Mouse (Mus musculus): Measurements from ENCODE around the gene Sf3a1.
"Not testable (repeated sequence)": the region's sequence is repeated elsewhere in the genome, so short reads cannot be mapped to it uniquely, and the experiment has no call there.

Sf3a1 gene

DNA sequence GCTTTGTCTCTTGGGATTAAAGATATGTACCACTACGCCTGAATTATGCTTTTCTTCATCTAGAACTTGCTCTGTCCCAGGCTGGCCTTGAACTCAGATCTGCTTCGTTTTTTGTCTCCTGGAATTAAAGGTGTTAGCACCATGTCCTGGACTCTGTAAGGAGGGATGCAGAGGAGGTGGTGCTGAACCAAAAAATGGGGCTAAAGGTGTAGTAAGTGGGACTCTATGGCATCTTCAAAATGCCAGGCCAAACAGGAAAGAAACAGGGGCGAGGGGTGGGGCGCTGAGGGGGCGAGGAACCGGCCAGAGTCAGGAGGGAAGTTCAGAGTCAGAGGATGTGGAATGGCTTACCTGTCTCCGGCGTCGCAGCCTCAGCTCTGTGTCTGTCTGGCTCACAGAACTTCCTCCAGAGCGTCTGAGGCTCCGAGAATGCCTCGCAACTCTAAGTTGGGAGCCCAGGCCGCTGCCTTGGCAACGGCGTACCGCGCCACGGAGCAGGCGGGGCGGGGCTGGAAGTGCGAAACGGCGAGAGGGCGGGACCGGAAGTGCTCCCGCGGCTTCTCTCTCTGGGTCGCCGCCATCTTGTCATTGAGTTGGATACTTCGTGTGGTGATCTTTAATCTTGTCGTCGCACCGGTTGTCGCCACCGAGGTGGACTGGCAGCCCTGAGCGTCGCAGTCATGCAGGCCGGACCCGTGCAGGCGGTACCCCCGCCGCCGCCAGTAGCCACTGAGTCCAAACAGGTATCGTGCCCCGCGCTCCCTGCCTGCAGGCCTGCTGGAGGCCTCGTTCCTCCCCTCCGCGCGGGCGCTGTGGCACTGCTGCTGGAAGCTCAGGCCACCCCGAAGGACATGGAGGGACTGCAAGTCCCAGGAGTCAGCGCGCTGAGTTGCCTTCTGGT lies at the start of gene Sf3a1, which contains the start of gene Ccdc157:
Sf3a1 (plus strand) TSS at position 543 of the 901 bp plus-strand sequence.
Ccdc157 (minus strand) TSS at position 486 of the 901 bp plus-strand sequence.
- DNase-seq = peak; percentile 92

DNA sequence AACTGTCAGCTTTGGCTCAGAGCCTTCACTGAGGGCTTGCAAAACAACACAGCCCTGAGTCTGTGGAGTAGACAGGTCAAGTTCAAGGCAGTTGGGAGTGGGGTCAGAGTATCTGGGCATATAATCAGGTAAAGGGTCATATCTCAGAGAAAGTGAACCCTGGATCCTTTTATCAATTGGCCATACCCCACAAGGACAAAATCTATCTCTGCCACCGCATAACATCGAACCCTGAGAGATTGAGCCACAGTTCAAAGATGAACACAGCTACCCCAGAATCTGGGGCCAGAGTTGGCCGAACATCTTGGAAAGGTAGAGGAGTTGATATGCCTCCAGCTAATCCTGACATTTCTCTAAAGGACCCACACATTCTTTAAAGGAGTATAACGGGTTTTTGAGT lies 48.1 kb upstream of the Sf3a1 start:
- no peak for DNase-seq

DNA sequence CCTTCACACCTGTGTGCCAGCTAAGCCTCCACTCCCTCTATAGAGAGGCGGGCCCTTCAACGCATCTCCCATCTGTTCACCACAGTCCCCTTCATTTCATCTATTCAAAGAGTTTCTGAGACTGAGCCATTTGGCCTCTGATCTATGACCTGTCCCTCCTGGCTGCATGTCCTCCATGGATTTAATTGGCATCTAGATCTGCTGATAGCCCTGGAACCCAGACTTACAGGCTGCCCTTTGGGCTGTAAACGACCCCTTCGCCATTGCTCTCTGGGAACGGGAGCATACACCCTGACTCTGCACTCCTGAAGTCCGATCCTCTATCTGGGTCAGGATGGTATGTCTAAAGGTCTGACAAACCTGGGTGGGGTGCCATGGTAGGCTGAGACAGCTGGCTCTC lies 47.3 kb upstream of the Sf3a1 start:
- DNase-seq = no peak

DNA sequence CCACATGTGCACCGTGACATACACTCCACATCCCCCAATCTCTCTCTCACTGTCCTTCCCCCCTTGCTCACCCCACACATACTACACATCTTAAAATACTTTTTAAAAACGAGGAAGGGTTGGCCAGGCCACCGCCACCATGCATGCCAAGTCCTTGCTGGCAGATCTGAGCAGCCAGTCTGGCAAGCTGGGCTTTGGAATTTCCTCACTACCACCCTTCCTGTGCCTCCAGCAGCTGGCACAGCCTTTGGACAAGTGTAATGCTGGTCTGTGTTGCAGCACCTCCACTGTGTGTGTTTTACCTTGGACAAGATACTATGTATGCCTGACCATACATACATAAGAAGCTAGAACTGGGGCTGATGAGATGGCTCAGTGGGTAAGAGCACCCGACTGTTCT lies 46.7 kb upstream of the Sf3a1 start:
- DNase-seq = no peak

DNA sequence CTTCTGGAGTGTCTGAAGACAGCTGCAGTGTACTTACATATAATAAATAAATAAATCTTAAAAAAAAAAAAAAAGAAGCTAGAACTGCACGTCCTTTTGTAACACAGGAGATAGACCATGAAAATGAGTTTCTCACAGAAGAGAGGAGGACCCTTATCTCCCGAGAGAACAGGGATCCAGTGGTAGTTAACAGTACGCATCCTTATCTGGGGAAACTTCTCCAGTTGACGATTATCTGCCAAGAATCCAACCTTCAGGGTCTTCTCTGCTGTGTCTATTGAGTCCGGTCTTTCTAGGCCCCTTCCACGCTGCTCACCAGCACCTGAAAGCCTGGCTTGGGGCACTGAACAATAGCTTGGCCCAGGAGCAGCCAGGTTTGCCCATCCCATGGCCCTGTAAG lies 46.2 kb upstream of the Sf3a1 start:
- DNase-seq = no peak

DNA sequence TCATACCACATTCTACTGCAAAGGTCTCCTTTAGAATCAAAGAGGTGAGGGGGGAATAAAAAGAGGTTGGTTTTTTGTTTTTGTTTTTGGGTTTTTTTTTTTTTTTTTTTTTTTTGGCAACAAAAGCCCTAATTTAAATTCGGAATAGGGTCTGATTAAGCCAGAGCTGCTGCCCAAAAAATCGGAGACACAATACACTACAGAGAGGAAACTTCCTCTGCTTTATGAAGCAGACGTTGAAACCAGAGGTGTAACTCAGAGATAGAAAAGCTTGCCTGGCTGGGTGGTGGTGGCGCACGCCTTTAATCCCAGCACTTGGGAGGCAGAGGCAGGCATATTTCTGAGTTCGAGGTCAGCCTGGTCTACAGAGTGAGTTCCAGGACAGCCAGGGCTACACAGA lies 45.6 kb upstream of the Sf3a1 start:
- DNase-seq = not testable (repeated sequence)

DNA sequence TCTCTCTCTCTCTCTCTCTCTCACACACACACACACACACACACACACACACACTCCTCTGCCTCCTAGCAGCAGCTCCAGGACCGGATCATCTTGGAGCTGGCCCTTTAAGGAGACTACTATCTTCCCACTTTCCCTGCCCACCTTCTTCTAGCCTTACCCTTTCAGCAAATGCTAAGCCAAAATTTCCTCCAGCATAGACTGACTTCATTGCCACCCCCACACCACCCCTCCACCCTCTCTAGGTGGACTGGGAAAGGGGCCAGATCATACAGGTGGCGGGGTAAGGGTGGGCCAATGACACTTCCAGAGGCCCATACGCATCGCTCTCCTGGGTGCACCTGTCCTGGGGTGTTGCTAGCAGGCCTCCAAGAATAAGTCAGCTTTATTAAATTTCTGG lies 44.7 kb upstream of the Sf3a1 start:
- DNase-seq = no peak

DNA sequence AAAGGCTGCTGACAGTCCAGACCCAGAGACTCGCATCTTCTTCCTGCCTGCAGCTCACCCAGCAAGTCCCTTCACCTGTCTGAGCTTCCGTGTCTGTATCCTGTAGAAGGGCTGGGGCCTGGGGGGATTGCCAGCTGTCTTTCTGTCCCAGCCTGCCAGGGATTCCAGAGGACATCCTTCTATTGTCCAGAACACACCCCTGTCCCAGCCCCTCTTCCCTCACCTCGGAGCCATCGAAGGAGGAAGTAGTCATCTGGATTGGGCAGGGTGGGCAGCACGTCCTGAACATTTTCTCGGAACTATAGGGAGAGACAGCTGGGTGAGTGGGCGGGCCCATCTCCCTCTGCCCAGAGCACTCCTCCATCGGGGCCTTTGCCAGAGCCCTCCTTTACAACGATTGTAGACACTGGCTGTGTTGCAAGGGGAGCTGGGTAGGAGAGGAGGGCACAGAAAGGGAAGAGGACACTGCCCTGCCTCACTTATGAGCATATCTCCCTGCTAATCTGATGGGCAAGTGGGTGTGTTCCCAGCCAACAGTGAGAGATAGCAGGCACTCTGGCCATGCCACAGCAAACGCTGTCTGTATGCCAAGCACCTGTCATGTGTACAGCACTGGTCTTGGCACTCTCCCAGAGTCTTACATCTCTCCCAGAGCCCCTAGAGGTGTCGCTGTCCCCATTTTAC lies 43.5 kb upstream of the Sf3a1 start:
- no peak for DNase-seq

DNA sequence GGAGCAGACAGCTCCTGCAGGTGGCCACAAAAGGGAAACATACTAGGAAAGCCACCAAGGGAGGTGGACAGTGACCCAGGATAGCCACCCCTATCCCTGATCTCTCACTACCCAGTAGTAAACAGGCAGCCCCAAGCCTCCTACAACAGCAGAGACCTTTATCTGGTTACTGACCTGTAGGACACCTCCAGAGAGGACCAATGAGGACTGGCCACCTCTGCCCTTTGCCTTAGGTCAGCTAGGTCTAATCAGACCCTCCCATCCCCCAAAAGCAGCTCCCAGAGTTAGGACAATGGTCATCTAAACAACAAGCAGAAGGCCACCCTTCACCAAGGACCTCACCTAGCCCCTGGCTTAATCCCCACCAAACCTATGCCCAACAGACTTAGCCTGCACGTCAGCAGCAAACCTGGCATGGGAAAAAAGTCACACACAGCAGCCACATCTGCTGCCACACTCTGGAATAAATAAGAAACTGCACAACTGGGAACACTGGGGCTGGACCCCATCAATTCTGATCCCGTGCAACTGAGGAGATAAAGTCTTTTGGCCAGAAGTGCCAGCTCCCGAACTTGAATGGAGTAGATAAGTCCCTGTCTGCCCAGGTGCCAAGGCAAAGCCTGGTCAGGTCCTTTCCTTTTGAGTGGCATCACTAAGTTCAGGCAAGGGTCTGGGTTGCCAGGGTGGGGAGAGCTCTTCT lies 42.6 kb upstream of the Sf3a1 start:
- DNase-seq = no peak

DNA sequence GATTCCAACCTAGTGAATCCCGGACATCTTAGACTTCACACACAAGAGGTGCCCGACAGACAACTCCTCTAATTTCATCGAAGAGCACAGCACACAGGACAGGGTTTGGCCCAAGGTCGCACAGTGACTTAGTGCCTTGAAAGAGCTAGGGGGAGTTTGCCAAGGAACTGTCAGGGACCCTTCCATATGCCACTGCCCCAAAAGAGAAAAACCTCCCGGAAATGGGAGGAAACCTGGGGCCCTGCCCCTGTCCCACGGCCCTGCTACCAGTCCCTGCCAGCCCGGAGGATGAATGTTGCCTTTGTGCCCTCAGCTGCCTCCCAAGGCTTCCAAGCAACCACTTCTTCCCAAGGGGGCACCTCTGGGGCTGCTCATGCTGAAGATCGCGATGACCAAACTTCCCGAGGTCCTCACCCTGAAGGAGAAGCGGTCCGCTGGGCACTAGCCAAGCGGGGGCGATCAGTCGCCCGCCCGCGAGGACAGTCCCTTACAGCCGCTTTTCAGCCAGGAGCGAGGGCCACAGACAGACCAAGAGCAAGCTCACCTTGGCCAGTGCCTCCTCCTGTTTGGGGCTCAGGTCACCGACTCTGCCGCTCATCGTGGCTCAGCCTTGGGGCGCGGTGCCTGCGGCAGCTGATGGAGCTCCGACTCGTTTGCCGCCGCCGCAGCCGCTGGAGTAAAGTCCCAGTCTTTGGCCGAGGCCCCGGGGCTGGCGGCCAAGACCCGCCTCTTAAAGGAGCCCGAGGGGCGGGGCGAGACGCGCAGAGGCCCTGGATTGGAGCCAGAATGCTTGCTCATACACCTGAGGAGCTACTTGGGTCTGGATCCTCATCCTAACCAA lies 41.8 kb upstream of the Sf3a1 start:
- DNase-seq = peak; percentile 77

DNA sequence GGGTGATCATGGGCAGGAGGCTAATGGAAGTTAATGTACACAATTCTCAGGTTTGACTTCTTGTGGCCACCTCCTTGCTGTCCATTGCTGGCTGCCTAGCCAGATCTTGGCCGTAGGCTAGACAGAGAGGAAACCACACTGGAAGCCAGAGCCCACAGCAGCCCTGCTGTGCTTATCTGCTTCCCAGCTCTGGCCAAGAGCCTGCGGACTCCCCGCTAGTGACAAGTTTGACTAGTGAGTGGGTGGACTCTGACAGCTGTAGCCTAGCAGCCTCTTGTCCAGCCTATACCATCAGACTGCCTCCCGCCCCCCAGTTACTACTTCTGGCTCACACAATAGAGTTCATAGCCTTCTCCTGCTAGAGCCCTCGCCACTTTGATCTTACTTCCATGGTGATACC lies 40.5 kb upstream of the Sf3a1 start:
- no peak for DNase-seq

DNA sequence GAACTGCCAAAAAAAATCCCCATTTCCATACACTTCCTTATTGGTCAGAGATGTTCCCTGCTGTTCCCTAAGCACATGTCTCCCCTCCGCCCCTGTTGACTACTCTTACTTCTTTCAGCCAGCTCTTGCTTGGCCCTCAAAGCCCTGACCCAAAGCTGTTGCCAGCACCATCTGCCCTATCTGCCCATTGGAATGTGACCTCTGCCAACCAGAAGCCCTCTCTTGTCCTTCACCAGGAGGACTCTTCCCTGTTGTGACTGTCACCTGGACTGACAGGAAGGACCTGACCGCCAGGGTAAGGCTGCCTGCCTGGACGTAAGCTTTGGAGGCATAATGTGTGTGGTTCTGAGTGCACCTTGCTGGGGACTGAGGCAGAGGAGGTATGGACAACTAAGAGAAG lies 38.5 kb upstream of the Sf3a1 start:
- no peak for DNase-seq

DNA sequence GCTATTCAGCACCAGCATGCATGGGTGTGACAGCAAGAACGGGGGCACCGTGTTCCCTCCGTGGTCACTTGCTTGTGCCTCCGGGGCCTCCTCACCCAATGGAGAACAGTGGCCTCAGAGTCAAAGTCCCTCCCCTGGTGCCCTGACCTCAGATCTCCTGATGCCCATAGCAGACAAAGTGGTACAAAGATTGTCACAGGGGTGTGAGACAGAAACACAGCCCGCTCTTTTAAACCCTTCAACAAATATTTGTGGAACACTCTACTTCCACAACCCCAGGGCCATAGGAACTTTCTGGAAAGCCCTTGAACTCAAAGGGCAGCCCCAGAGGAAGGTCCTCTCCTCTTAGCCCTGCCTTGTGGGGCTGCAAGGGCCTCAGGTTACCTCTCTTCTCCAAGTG lies 37.9 kb upstream of the Sf3a1 start:
- no peak for DNase-seq

DNA sequence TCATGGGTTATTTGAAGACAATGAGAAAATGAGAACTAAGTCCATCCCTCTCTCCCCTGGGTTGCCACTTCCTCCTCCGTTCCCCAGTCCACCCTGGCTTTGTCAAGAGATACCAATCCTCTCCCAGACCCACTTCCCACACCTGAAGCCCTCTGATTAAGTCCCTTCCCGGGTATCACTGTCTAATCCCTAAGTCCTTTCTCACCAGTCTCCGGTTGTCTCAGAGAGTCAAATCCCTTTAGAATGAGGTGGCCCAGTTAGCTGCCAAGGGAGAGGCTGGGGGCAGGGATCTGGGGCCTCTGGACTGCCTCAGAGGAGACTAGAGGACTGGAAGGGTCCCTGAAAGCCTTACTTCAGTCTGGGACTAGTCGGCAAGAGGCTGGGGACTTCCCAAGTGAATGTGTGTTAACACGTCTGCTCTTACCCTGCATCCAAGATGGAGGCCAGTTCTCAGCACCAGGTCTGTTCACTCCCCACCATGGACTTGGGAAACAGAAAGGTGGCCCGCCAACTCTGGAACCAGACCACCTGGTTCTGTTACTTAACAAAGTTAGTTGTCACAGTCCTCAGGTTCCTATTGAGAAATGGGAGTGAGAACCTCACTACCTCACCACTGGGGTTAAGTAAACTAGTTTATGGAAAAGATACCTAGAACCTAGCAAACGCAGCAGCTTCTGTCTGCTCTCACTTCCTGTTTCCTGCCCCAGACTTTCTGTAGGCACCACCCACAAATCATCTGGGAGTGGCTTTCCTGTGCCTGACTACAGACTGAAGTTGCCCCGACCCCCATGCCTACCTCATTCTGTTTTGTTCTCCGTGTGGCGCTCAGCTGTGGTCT lies 37.2 kb upstream of the Sf3a1 start, which contains the start of gene Sec14l2:
Sec14l2 (minus strand) TSS at position 674 of the 838 bp plus-strand sequence.
- peak; percentile 47 for DNase-seq

DNA sequence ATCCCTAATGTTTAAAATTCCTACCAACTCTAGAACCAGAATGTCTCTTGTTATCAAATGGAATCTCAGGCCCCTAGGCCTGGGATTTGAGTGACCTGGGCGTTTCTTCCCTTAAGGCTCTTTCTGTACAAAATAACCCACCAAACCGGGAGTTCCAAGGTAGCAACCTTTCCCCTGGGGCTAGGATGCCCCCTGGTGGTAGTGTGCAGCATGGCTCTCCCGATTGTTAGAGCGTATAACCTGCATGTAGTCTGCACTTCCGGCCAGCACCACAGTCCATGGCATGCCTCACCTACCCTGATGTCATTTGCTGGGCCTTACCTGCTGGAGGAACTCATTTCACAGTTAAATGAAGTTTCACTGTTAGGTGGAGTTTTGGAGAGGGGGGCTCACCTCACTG lies 36.2 kb upstream of the Sf3a1 start:
- DNase-seq = peak; percentile 72

DNA sequence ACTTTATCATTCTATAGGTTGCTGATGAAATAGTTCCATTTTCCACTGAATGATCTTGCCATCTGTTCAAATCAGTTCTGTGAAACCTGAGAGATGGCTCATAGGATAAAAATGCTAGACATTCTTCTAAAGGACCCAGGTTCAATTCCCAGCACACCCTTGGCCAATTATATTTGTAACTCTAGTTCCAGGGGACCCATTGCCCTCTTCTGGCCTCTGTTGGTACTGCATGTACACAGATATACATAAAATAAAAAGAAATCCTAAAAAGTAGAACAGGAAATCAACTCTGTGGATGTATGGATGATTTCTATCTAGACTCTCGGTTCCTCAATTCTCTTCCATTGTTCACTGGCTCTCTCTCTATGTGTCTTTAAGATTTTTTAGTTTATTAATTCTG lies 33.1 kb upstream of the Sf3a1 start:
- no peak for DNase-seq

DNA sequence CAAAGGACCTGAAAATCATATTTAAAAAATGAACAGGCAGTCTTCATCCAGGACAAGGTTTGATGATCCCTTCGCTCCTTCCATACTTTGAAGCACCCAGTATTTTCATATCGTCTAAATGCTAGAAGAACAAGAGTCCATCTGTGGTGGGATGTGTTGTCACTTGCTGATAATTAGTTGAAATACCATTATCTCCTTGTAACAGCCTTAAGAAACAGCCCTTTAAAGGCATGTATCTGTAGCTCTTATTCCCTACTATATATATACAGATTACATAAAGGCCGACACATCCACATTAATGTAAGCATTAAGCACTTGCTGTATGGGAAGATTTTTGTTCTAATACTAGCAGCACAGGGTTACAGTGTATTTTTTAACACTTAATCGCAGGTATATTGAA lies 31.7 kb upstream of the Sf3a1 start:
- not testable (repeated sequence) for DNase-seq

DNA sequence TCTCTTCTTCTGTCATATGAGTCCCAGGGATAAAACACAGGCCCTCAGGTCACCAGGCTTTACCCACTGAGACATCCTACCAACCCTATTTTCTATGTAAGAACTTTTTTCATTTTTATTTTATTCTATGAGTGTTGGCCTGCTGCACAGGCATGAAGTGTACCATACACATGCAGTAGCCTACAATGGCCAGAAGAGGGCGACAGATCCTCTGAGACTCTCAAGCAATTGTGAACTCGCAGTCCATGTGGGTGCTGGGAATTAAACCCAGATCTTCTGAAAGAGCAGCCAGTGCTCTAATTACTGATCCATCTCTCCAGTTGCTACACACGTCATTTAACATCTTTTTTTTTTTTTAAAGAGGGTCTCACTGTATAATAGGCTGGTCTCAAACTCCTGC lies 26.7 kb upstream of the Sf3a1 start:
- DNase-seq = peak; percentile 40

DNA sequence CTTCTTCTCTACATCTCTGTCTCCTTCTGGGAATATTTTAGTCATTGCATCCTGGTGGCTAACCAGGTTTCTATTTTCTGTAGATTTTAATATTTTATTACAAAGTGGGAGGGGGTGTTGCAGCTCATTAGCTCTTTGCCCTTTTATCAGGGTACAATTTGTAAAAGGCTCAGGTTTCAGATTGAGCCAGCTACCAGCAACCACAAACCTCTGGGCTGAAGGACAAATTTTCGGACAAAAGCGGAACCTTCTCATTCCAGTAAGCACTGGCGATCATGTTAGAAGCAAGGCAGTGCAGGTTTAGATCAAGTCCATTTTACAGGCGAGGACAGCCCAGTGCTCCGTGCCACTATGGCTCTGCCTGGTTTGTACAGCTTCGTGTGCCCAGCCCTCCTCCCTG lies 25.8 kb upstream of the Sf3a1 start:
- no peak for DNase-seq

DNA sequence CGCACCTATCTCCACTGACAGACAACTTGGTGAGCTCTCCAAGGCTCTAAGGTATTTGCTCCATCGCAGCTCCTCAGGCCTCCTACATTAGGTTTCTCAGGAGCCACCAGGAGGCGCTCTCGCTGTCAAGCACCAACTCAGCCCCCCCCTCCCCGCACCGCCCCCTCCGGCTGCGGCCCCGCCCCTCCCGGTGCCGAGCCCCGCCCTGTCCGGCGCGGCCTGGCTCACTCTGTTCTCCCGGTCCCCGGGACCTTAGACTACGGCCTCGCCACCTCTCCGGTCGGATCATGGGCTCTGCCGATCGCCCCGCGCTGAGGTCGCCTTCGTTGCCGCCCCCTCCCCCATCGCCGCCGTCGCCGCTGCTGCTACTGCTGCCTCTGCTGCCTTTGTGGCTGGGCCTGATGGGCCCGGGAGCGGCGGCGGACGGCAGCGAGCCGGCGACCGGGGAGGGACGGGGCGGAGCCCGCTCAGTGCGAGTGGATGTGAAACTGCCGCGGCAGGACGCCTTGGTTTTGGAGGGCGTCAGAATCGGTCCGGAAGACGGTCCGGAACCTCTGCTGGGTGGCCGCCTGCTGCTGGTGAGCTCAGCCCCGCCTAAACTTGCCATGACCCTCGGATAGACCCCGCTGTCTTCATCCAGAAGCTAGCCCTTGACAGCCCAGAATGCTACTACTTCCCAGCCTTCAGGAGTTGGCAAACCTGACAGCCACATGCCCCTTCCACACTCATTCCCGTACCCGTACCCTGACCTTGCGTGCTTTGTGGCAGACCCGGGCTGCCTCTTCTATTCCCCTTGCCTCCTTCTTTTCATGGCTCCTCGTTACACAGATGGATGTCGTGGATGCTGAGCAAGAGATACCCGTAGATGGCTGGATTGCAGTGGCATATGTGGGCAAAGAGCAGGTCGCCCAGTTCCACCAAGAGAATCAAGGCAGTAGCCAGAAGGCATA lies 24.9 kb upstream of the Sf3a1 start, which contains the start of gene Rnf215:
Rnf215 (plus strand) TSS at position 217 of the 950 bp plus-strand sequence.
- peak; percentile 96 for DNase-seq
